Mouse (Mus musculus) hindbrain, embryonic 11.5 days (tissue): ENCODE measurements around the gene Cbr4. TPM values are rescaled to one million over a fixed set of nuclear protein-coding genes. Genes with fewer than 3 reads are reported as not detected.

Experiments
- ATAC-seq: fragments of 200-750 bp; cut with Nextera tagmentation; 2 replicates; pipeline ENCODE4 v1.8.0; 2017; ENCODE audit warnings: mild to moderate bottlenecking, moderate TSS enrichment, moderate library complexity; ENCODE audit not compliant: low FRiP score
- DNase-seq: peaks from one replicate; pipeline ENCODE4 v3.0.0-alpha.2; 2015; ENCODE audit warnings: low spot score
- H3K27ac ChIP-seq: fragments of 300-500 bp; sonication (generic); 2 replicates; pipeline ENCODE4 v1.5.1; 2014; ENCODE audit warnings: mild to moderate bottlenecking, low read depth, low read length
- H3K27me3 ChIP-seq: fragments of 300-500 bp; sonication (generic); 2 replicates; pipeline ENCODE4 v1.6.1; 2014; ENCODE audit warnings: mild to moderate bottlenecking, low read length, moderate library complexity, mixed read lengths; ENCODE audit not compliant: control insufficient read depth, insufficient read depth
- H3K36me3 ChIP-seq: fragments of 300-500 bp; sonication (generic); 2 replicates; pipeline ENCODE4 v1.6.1; 2014; ENCODE audit warnings: mild to moderate bottlenecking, low read length, moderate library complexity, mixed read lengths; ENCODE audit not compliant: control insufficient read depth, insufficient read depth
- H3K4me1 ChIP-seq: fragments of 300-500 bp; sonication (generic); replicated peaks from 2 replicates; pipeline ENCODE4 v1.6.1; 2014; ENCODE audit warnings: low read length, mixed read lengths; ENCODE audit not compliant: control insufficient read depth, insufficient read depth
- H3K4me2 ChIP-seq: fragments of 300-500 bp; sonication (generic); replicated peaks from 2 replicates; pipeline ENCODE4 v1.6.1; 2014; ENCODE audit warnings: mild to moderate bottlenecking, low read depth, low read length
- H3K4me3 ChIP-seq: fragments of 300-500 bp; sonication (generic); 2 replicates; pipeline ENCODE4 v1.5.1; 2014; ENCODE audit warnings: low read depth, low read length
- H3K9ac ChIP-seq: fragments of 300-500 bp; sonication (generic); 2 replicates; pipeline ENCODE4 v1.6.1; 2014; ENCODE audit warnings: low read depth, low read length
- H3K9me3 ChIP-seq: fragments of 300-500 bp; sonication (generic); 2 replicates; pipeline ENCODE4 v1.6.1; 2016; ENCODE audit warnings: low read length; ENCODE audit not compliant: control insufficient read depth
- WGBS: fragments of 180-500 bp; shearing (Covaris S2); extraction: QIAGEN DNeasy Blood & Tissue Kit; methylation state at CpG from one replicate; pipeline ENCODE4 v1.1.7; 2014; 5-methylcytosine and 5-hydroxymethylcytosine counted together
- polyA plus RNA-seq: library from polyadenylated mRNA; unstranded; fragments of >200 nt; fragmentation: Nextera tagmentation; extraction: Ambion mirVana; gene quantifications from 2 replicates; pipeline ENCODE4 v1.2.1, GENCODE M21; 2014

Cbr4 gene
- polyA plus RNA-seq, 1 experiment from 2014 or later = 31.8 TPM

DNA sequence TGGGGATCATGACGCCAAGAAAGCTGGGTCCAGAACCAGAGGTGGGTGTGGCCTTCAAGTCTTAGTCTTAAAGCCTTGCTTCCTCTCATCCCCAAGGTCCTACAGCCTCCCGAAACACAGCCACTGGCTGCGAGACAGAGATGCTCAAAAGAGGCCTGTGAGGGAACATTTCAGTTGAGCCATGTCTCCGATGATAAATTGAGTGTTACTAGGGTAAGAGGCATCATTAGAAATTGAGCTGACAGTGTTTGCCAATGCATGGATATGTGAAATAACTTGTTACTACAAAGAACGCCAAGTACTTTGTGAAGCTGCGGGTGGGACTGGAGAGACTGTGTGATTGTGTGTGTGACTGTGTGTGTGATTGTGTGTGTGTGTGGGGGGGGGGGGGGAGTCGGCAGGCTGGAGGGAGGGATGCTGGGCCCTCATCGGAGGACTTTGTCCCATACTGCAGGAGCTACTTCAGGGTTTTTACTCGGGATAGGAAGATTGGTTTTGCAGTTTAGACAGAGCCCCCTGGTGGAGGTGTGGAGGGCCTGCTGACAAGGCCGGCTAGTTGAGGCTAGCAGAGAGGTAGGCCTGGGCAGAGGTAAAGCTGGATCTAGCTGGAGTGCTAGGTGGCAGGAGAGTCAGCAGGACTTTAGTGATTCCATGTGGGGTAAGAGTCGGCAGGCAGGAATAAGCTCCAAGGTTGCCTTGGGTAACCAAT is 7.9 kb upstream of the Cbr4 start:
- Histone ChIP-seq H3K27me3 (no peaks in the 10 kb centered on the region), H3K4me2 (no peak overlapping the region), H3K4me1 (no peaks in the 10 kb centered on the region; the same call in 1 of the 2 replicates), H3K4me3 (no peak overlapping the region), H3K9ac (no peak overlapping the region), H3K27ac (no peak overlapping the region), H3K36me3 (no peaks in the 10 kb centered on the region), H3K9me3 (no peaks in the 10 kb centered on the region)
- DNase-seq (peak; percentile 65), ATAC-seq (peak; percentile 71)
- 59% methylated on average over 11 of the region's 11 CpGs for WGBS

DNA sequence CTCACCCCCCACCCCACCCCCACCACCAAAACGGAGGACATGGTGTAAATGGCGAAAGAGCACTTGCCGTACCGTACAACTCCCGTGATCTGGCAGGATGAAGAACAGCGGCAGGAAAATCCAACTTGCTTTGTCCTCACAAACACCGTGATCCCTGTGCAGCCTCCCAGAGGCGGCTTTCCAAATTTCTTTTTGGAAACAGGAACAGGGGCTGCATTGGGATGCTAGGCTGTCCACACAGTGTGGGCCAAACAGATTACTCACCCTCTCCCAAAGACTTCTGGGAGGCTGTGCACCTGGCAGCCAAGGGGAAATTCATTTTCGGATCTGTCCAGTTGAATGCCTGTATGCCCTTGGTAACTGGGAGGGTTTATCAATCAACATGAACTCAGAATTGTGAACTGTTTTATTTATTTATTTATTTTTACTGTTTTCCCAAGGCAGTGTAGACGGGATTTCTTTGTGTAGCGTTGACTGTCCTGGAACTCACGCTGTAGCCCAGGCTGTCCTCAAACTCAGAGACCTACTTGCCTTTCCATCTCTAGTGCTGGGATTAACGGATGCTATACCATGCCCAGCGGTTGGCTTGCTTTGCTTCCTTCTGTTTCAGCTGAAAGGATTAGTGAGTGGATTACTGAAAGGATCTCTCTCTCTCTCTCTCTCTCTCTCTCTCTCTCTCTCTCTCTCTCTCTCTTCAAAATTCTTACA is 7.1 kb upstream of the Cbr4 start:
- Histone ChIP-seq H3K27me3 (no peaks in the 10 kb centered on the region), H3K4me3 (no peak overlapping the region), H3K36me3 (no peaks in the 10 kb centered on the region), H3K9me3 (no peaks in the 10 kb centered on the region), H3K4me2 (no peak overlapping the region), H3K27ac (no peak overlapping the region), H3K9ac (no peak overlapping the region), H3K4me1 (no peaks in the 10 kb centered on the region; the same call in 1 of the 2 replicates)
- ATAC-seq = peak; percentile 35; the same call in 1 of the 2 replicates
- 88% methylated on average over 14 of the region's 14 CpGs for WGBS
- no peak for DNase-seq

DNA sequence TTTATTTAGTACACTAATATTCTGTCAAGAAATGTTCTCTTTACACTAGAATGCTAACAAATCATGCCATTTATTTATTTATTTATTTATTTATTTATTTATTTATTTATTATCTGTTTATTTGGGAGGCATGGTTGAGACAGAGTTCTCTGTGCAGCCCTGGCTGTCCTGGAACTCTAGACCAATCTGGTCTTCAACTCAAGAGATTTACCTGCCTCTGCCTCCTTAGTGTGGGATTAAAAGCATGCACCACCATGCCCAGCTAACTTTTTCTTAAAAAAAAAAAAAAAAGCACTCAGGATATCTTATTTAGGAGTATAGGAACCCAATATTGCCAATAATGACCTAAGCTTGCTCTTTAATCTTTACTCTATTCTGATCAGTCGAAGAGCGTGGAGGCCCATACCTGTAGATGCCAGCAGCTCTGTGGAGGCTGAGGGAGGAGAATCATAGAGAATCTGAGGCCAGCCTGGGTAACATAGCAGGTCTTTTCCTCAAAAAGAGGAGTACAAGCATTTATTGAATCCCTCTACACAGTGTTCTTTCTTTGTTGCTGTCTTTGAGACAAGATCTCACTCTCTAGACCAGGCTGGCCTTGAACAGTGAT is 508 bp upstream of the Cbr4 start:
- H3K9ac ChIP-seq = no peak overlapping the region
- ATAC-seq (no peak; the same call in 1 of the 2 replicates), DNase-seq (peak; percentile 17)
- no peak overlapping the region for H3K4me2 ChIP-seq
- H3K4me3 ChIP-seq = no peak overlapping the region; the same call in 1 of the 2 replicates
- no peaks in the 10 kb centered on the region for H3K36me3 ChIP-seq
- 97% methylated on average over 2 of the region's 2 CpGs for WGBS
- no peak overlapping the region for H3K27ac ChIP-seq
- H3K4me1 ChIP-seq = no peaks in the 10 kb centered on the region
- H3K27me3 ChIP-seq = no peaks in the 10 kb centered on the region
- no peaks in the 10 kb centered on the region for H3K9me3 ChIP-seq

DNA sequence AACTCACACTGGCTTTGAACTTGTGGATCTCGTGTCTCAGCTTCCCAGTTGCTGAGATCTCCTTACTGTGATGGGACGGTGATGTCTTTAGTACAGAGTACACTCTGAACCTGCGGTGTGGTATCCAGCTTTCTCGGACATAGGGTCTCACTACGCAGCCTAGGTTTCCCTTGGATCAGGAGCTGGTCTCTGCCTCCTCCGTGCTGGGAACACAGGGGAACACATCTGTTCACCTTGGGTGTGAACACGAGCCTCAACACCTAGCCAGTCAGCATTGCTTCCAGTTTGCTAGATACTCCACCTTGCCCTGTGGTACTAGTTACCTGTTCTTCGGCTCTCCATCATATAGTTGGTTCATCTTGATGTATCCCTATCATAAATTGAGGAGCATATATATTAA is 1.1 kb downstream of the Cbr4 start:
- no peaks in the 10 kb centered on the region for H3K36me3 ChIP-seq
- H3K27ac ChIP-seq = no peak overlapping the region
- H3K27me3 ChIP-seq = no peaks in the 10 kb centered on the region
- peak overlapping the region; percentile 54; the same call in 1 of the 2 replicates for H3K4me2 ChIP-seq
- H3K4me3 ChIP-seq = peak overlapping the region; percentile 60; the same call in 1 of the 2 replicates
- no peaks in the 10 kb centered on the region for H3K9me3 ChIP-seq
- WGBS = 93% methylated on average over 8 of the region's 8 CpGs
- H3K4me1 ChIP-seq = no peaks in the 10 kb centered on the region
- H3K9ac ChIP-seq = peak overlapping the region; percentile 76; the same call in 1 of the 2 replicates
- DNase-seq (no peak), ATAC-seq (no peak)

DNA sequence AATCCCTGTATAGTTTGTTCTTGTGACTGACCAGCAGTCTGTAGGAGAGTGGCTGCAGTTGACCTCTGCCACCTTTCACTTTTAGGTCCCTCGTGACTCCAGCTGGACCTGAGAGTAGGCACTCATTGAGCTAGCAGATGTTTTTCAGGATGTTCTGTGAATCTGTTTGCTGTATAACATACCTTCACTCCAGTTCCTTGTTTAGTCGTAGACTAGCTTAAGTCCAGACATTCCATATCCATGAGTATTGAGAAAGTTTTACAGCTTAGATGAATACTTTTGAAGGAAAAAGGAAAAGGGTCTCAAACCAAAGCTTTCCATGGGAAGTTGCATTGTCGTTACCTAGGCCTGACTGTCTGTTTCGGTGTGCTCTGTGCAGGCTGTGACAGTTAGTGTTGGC is 9.6 kb downstream of the Cbr4 start:
- Histone ChIP-seq H3K27ac (no peak overlapping the region), H3K4me3 (no peak overlapping the region), H3K27me3 (no peaks in the 10 kb centered on the region), H3K4me1 (no peaks in the 10 kb centered on the region), H3K9me3 (no peaks in the 10 kb centered on the region), H3K36me3 (no peaks in the 10 kb centered on the region), H3K9ac (no peak overlapping the region), H3K4me2 (no peak overlapping the region)
- ATAC-seq = no peak
- no peak for DNase-seq
- WGBS = 82% methylated on average over 4 of the region's 4 CpGs

DNA sequence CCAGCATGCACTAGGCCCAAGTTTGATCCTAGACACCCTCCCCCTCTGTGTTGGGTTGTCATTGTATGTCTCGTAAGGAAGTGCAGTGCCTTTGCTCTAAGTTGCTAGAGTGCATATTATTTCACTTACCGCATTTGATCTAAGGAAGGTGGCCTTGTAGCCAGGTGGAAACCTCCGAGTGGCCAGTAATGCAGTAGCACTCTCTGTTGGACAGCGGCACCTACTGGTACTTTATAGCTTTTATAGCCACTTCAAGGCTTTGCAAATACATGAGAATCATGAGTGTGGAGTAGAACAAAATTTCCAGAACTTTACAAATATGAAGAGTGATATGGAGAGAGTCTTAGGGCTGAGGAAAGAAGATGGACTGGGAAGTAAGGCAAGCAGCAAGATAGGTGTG is 11.5 kb downstream of the Cbr4 start:
- no peaks in the 10 kb centered on the region for H3K27me3 ChIP-seq
- DNase-seq (peak; percentile 41), ATAC-seq (no peak; the same call in 1 of the 2 replicates)
- H3K27ac ChIP-seq = no peak overlapping the region
- no peak overlapping the region for H3K9ac ChIP-seq
- no peak overlapping the region for H3K4me3 ChIP-seq
- 73% methylated on average over 4 of the region's 4 CpGs for WGBS
- no peaks in the 10 kb centered on the region for H3K36me3 ChIP-seq
- H3K4me2 ChIP-seq = no peak overlapping the region
- H3K4me1 ChIP-seq = no peaks in the 10 kb centered on the region
- H3K9me3 ChIP-seq = no peaks in the 10 kb centered on the region

DNA sequence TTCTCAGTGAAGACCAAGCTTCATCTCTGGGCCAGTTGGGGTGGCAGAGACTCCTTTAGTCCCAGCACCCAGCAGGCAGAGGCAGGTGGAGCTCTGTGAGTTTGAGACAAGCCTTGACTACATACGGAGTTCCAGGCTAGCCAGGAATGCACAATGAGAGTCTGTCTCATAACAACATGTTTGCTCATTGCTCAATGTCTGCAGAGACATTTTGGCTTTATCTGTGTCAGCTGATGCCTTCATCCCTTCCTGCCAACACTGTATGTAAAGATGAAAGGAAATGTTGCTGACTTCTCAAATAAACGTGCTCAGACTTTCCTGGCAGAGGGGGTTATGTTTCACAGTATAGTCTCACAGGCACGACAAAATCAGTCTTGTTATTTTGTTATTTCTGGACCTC is 13.4 kb downstream of the Cbr4 start:
- WGBS = 82% methylated on average over 3 of the region's 3 CpGs
- Histone ChIP-seq H3K36me3 (no peaks in the 10 kb centered on the region), H3K4me3 (no peak overlapping the region), H3K27me3 (no peaks in the 10 kb centered on the region), H3K4me2 (no peak overlapping the region), H3K9me3 (no peaks in the 10 kb centered on the region), H3K27ac (no peak overlapping the region), H3K4me1 (no peaks in the 10 kb centered on the region), H3K9ac (no peak overlapping the region)
- DNase-seq (no peak), ATAC-seq (no peak)

DNA sequence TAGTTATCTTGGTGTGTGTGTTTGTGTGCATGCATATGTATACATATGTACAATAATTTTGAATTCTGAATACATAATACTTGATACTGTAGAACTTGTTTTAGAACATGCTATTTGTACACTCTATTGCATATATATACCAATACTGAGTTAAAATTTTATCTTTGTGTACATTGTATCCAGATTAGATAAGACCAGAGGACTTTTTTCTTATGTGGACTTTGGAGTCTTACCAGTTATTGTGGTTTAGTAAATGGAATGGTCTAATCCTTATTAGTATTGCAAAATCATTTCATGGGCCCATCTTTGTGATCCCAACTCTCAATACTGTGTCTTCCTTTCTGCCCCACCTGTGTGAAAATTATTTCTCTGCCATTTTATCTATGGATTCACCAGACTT is 14.7 kb downstream of the Cbr4 start:
- Histone ChIP-seq H3K9me3 (no peaks in the 10 kb centered on the region), H3K27ac (no peak overlapping the region), H3K4me2 (no peak overlapping the region), H3K27me3 (no peaks in the 10 kb centered on the region), H3K4me1 (no peaks in the 10 kb centered on the region), H3K9ac (no peak overlapping the region), H3K36me3 (no peaks in the 10 kb centered on the region), H3K4me3 (no peak overlapping the region)
- no peak for ATAC-seq
- DNase-seq = no peak
